Mouse (Mus musculus): ENCODE measurements around the gene Cacna1s. TPM values are rescaled to one million over a fixed set of nuclear protein-coding genes. Genes with fewer than 3 reads are reported as not detected.

The Cacna1s gene
- polyA plus RNA-seq, 1 experiment from 2014 or later, result 0.29 TPM

DNA sequence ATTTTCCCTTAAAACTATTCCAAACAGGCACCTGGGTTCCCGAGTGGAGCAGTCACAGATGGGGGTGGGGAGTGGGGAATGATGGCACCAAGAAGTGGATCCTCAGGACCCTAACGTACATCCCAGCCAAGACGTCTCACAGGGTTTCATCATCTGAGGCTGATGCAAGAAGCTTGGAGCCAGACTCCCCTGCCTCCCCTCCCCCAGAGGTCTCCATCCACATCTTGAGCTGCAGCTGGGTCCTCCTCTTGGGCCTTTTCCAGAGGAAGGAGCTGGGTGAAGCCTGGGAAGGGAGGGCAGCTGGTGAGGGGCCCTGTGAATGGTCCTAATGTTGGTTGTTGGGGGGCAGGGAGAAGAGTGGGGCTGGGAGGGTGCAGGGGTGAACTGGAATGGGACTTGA lies 77.6 kb downstream of the Cacna1s start:
- Histone ChIP-seq H3K4me2 (peak overlapping the region; percentile 100; the same call in 1 of the 2 replicates), H3K4me3 (no peak overlapping the region), H3K36me3 (no peaks in the 10 kb centered on the region), H3K27me3 (peaks cover 4% of the 10 kb centered on the region; the same call in 1 of the 2 replicates), H3K4me1 (replicated peaks) (peaks cover 76% of the 10 kb centered on the region), H3K9me3 (replicated peaks) (no peaks in the 10 kb centered on the region), H3K27ac (no peak overlapping the region), H3K9ac (no peak overlapping the region)
- WGBS, result 71% methylated on average over 3 of the region's 3 CpGs
- ATAC-seq (replicated peaks; ENCODE audit: insufficient number of reproducible peaks, insufficient read depth, low FRiP score, low read depth), result no peak

DNA sequence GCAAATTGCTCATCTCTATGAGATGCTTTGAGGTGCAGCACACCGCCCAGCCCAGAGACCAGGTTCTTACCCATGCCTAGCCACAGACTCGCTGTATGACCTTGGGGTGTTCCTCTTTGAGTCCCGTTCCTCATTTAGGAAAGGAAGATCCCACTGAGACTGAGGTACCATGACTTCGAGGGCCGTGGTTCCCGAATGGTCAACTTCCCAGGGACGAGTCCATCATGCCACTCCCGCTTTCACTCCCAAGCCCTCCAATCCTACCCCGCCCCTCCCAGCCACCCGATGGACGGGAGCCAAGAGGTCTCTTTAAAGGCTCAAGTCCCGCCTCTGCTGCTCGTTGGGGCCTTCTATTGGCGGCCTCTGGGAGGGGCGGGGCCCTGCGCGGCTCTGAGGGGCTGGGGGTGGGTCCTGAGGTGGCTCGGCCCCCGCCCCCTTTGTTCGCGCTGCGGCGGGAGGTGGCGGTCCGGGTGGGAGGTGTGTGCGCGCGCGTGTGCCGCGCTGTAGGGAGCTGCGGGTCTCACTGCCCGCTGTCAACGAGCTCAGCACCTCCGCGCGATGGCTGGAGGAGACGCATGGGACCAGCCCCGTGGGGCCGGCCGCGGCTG lies 78.5 kb downstream of the Cacna1s start, which contains the start of gene Kif21b:
Gene Kif21b, plus strand, starts transcription at position 439 of the 608 bp plus-strand sequence.
- Histone ChIP-seq H3K27ac (peak within 1 kb of the TSS; percentile 41; the same call in 1 of the 2 replicates), H3K4me3 (peak within 1 kb of the TSS; percentile 77), H3K36me3 (no peaks in the 10 kb centered on the region), H3K9me3 (replicated peaks) (no peaks in the 10 kb centered on the region), H3K27me3 (peaks cover 4% of the 10 kb centered on the region; the same call in 1 of the 2 replicates), H3K4me2 (peak within 1 kb of the TSS; percentile 100), H3K9ac (peak within 1 kb of the TSS; percentile 80), H3K4me1 (replicated peaks) (peaks cover 78% of the 10 kb centered on the region)
- WGBS, result 2% methylated on average over 42 of the region's 42 CpGs
- peak; percentile 90 for ATAC-seq (replicated peaks; ENCODE audit: insufficient number of reproducible peaks, insufficient read depth, low FRiP score, low read depth)

DNA sequence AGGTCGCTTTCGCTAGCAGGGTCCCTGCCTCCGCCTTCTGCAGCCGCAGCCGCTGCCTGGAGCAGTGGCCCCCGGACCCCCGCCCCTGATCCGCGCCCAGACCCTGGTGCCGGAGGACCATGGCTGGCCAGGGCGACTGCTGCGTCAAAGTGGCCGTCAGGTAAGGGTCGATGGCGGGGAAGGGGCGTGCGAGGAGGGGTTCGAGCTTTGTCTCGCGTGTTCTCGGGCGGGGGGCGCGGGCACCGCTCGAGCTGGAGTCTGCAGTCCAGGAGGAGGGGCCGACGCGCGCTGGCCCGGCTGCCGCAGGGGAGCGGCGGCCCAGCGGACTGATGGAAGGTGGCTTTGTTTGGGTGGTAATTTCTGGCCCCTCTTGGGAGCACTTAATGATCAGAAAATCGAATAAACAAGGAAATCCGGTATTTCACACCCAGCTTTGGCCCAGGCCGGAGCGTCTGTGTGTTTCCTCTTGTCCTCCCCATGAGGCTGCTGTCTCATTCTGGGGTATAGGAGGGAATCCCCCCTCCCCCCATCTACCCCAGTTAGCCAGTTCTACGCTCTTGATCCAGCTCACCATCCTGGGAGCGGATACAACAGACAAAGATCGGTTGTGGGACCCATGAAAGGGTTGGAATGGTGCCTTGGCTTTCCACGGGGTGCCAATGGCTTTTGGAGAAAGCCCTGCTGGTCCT lies 79.2 kb downstream of the Cacna1s start:
- no peak for ATAC-seq (replicated peaks; ENCODE audit: insufficient number of reproducible peaks, insufficient read depth, low FRiP score, low read depth)
- Histone ChIP-seq H3K9me3 (replicated peaks) (no peaks in the 10 kb centered on the region), H3K27me3 (peaks cover 4% of the 10 kb centered on the region; the same call in 1 of the 2 replicates), H3K27ac (peak overlapping the region; percentile 41; the same call in 1 of the 2 replicates), H3K4me2 (peak overlapping the region; percentile 100), H3K9ac (peak overlapping the region; percentile 80), H3K4me1 (replicated peaks) (peaks cover 80% of the 10 kb centered on the region), H3K4me3 (peak overlapping the region; percentile 77), H3K36me3 (no peaks in the 10 kb centered on the region)
- WGBS, result 2% methylated on average over 43 of the region's 43 CpGs

DNA sequence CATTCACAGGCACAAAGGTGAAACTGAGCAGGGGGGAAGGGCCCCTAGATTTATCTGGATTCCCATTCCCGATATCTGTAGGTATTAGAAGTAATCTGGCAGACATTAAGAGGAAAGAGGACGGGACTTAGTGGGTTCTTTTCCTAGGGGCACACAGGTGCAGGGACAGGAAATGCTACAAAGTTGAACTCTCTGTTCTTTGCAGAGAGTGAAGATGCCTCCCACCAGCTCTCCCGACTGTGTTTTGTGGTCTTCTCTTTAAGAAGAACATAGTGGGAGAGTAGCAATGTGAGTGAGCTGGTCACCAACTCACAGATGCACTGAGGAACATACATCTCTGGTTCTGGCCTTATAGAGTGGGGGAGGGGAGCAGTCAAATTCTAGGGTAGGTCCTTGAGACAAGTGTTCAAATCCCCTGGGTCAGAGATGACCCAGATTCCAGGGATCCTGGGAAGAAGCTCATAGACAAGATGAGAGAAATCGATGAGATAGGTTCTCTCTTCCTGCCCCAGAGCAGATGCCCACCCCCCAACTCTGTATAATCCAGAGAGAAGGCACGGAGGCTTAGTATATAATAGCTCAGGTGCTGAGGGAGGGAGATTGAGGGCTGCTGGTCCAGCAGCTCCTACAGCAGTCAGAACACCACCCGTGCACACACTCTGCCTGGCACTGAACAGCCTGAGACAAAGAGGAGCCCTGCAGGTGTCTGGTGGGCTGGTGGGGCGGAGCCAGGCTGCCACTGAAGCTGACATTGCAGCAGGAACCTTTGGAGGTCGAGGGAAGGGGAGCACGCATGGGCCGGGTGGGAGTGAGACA lies 80.0 kb downstream of the Cacna1s start:
- no peaks in the 10 kb centered on the region for H3K9me3 ChIP-seq (replicated peaks)
- H3K27ac ChIP-seq, result no peak overlapping the region; the same call in 1 of the 2 replicates
- 49% methylated on average over 10 of the region's 10 CpGs for WGBS
- peaks cover 81% of the 10 kb centered on the region for H3K4me1 ChIP-seq (replicated peaks)
- no peak overlapping the region for H3K9ac ChIP-seq
- H3K36me3 ChIP-seq, result no peaks in the 10 kb centered on the region
- H3K4me3 ChIP-seq, result peak overlapping the region; percentile 77
- peaks cover 4% of the 10 kb centered on the region; the same call in 1 of the 2 replicates for H3K27me3 ChIP-seq
- H3K4me2 ChIP-seq, result peak overlapping the region; percentile 100
- ATAC-seq (replicated peaks; ENCODE audit: insufficient number of reproducible peaks, insufficient read depth, low FRiP score, low read depth), result no peak

DNA sequence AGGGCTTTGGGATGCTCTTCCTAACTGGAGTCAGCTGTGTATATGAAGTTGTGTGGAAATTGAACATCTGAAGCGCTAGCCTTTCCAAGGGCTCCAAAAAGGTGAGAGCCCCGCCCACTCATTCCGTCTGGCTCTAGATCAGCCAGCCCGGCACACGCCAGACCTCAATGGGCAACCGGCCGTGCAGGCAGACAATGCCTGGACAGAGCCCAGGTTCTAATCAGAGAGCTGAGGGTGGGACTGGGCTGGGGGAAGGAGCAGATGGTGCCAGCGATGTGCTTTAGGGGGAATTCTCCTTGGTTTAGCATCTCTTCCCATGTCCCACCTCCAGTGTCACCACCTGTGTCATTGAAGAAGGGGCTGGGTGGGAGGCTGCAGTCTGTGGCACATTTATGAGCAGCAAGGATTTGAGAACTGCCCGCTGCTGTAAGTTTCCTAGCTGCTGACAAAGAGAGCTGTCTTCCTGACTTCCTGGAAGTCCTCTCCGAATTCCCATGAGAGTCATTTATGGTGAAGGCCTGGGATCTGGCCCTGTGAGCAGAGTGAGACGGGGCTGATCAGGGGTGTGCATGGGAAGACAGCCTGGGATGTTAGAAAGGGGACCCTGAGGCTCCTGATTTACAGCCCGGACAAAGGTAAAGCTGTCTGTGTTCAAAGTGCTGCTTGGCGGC lies 81.2 kb downstream of the Cacna1s start:
- no peak for ATAC-seq (replicated peaks; ENCODE audit: insufficient number of reproducible peaks, insufficient read depth, low FRiP score, low read depth)
- H3K9ac ChIP-seq, result no peak overlapping the region
- H3K36me3 ChIP-seq, result no peaks in the 10 kb centered on the region
- no peak overlapping the region; the same call in 1 of the 2 replicates for H3K27ac ChIP-seq
- peaks cover 82% of the 10 kb centered on the region for H3K4me1 ChIP-seq (replicated peaks)
- peaks cover 4% of the 10 kb centered on the region; the same call in 1 of the 2 replicates for H3K27me3 ChIP-seq
- WGBS, result 49% methylated on average over 13 of the region's 13 CpGs
- H3K9me3 ChIP-seq (replicated peaks), result no peaks in the 10 kb centered on the region
- H3K4me3 ChIP-seq, result no peak overlapping the region
- peak overlapping the region; percentile 100 for H3K4me2 ChIP-seq

DNA sequence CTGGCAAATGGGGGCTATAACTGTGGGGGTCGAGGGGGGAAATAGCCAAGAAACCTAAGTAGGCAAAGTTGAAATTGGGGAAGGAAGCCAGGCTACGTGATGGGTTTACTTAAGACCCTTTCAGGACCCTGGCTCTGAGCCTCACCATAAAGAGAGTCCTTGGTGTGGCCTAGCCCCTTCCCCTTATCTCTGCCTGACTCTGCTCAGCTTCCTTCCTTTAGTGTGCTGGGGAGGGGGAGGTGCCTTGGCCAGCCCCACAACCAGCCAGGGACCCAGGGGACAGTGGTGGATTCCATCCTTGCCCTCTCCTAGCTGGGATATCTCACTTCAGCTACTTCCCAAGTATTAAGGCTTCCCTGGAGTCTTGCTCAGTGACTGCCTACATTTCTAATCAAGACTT lies 82.0 kb downstream of the Cacna1s start:
- no peak for ATAC-seq (replicated peaks; ENCODE audit: insufficient number of reproducible peaks, insufficient read depth, low FRiP score, low read depth)
- Histone ChIP-seq H3K4me2 (no peak overlapping the region), H3K4me1 (replicated peaks) (peaks cover 82% of the 10 kb centered on the region), H3K27me3 (peaks cover 4% of the 10 kb centered on the region; the same call in 1 of the 2 replicates), H3K9me3 (replicated peaks) (no peaks in the 10 kb centered on the region), H3K4me3 (no peak overlapping the region), H3K27ac (no peak overlapping the region), H3K9ac (no peak overlapping the region), H3K36me3 (no peaks in the 10 kb centered on the region)
- 53% methylated on average over 2 of the region's 2 CpGs for WGBS

DNA sequence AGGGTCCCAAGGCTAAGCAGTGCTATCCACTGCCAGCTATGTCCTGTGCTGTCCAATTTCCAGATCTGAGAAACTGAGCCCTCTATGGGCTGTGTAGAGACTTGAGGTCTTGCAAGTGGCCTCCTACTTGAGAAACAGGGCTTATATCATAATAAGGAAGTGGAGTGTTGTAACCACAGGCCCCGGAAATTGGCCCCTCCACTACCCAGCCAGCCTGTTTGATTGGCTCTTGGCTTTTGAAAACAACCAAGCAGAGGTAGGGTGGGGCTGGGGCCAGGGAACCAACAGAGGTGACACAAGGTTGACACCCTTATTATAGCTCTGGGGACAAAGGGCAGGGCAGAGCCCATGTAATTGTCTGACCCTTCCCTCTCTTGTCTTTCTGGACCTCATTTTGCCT lies 82.5 kb downstream of the Cacna1s start:
- WGBS, result 59% methylated on average over 1 of the region's 1 CpGs
- Histone ChIP-seq H3K4me3 (no peak overlapping the region), H3K27ac (no peak overlapping the region), H3K9me3 (replicated peaks) (no peaks in the 10 kb centered on the region), H3K27me3 (peaks cover 4% of the 10 kb centered on the region; the same call in 1 of the 2 replicates), H3K9ac (no peak overlapping the region), H3K4me1 (replicated peaks) (peaks cover 83% of the 10 kb centered on the region), H3K4me2 (no peak overlapping the region), H3K36me3 (no peaks in the 10 kb centered on the region)
- ATAC-seq (replicated peaks; ENCODE audit: insufficient number of reproducible peaks, insufficient read depth, low FRiP score, low read depth), result no peak

DNA sequence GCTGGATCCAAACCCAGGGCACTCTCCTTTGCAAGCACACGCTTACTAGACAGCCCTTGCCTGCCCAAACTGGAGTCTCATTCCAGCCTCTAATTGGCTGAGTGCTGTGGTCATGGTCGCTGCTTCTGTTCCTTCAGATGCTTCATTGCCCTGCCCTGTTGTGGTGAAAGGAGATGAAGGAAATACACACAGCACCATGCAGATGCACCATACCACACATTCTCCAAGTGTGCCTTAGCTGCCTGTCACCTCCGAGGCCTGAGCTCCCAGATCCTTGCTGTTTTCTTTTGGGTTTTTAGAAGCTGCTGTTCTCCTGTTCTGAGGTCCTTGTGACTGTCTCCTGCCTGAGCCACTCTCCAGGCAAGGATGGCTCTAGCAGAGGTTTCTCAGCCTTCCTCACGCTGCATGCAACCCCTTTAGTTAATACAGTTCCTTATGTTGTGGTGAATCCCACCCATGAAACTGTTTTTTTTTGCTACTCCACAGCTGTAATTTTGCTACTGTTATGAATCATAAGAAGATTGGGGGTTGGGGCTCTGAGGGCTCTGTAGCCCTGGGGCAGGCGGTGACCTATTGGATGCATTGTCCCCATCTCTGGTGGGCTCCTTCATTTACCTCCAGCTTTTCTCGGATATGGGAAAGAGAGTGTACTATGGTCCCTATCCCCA lies 83.4 kb downstream of the Cacna1s start:
- H3K4me3 ChIP-seq, result no peak overlapping the region
- H3K27me3 ChIP-seq, result peaks cover 4% of the 10 kb centered on the region; the same call in 1 of the 2 replicates
- H3K4me1 ChIP-seq (replicated peaks), result peaks cover 81% of the 10 kb centered on the region
- H3K9me3 ChIP-seq (replicated peaks), result no peaks in the 10 kb centered on the region
- H3K36me3 ChIP-seq, result no peaks in the 10 kb centered on the region
- H3K4me2 ChIP-seq, result no peak overlapping the region
- no peak for ATAC-seq (replicated peaks; ENCODE audit: insufficient number of reproducible peaks, insufficient read depth, low FRiP score, low read depth)
- WGBS, result 73% methylated on average over 6 of the region's 6 CpGs
- H3K27ac ChIP-seq, result peak overlapping the region; percentile 64; the same call in 1 of the 2 replicates
- no peak overlapping the region for H3K9ac ChIP-seq

DNA sequence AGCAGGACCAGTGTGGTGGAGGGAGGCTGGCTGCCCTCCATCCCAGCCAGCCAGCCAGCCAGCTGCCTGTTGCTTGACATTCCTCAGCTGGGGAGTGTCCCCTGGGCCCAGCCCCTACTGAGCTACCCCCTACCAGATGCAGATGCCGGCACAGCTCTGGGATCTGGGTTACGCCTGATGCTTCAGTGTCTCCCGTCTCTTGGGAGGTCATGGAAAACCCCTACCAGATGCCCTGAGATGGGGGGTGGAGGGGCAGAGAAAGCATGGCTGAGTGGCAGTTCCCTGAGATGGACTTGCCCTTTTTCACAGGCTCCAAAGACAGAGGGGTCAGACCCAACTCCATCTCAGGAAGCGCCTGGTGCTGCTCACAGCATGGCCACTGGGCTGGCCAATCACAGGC lies 84.0 kb downstream of the Cacna1s start:
- peaks cover 4% of the 10 kb centered on the region; the same call in 1 of the 2 replicates for H3K27me3 ChIP-seq
- H3K36me3 ChIP-seq, result no peaks in the 10 kb centered on the region
- H3K4me2 ChIP-seq, result no peak overlapping the region
- H3K4me1 ChIP-seq (replicated peaks), result peaks cover 79% of the 10 kb centered on the region
- no peak overlapping the region for H3K4me3 ChIP-seq
- H3K9ac ChIP-seq, result no peak overlapping the region
- no peaks in the 10 kb centered on the region for H3K9me3 ChIP-seq (replicated peaks)
- 51% methylated on average over 4 of the region's 4 CpGs for WGBS
- ATAC-seq (replicated peaks; ENCODE audit: insufficient number of reproducible peaks, insufficient read depth, low FRiP score, low read depth), result no peak
- H3K27ac ChIP-seq, result peak overlapping the region; percentile 64; the same call in 1 of the 2 replicates

DNA sequence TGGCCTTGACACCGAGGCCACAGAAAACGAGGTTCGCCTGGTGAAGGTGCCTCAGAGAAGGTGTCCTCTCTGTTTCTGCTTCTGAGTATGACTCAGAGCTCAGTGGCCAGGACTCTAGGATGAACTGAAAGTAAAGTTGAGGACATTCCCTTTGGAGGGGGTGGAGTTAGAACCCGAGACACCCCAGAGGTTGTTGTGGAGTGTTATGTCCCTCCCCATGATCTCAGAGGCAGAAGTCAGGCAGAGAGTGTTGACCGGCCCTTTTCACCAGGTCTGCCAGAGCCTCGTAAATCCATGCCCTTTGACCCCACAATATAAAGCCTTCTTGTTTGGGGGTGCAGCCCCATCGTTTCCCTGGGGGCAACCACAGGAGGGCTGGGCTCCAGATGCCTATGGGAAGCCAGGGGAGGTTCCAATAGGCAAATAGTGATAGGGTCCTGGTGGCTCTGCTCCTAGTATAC lies 84.6 kb downstream of the Cacna1s start:
- Histone ChIP-seq H3K36me3 (no peaks in the 10 kb centered on the region), H3K4me1 (replicated peaks) (peaks cover 77% of the 10 kb centered on the region), H3K4me3 (no peak overlapping the region), H3K4me2 (no peak overlapping the region; the same call in 1 of the 2 replicates), H3K9me3 (replicated peaks) (no peaks in the 10 kb centered on the region), H3K27me3 (peaks cover 4% of the 10 kb centered on the region; the same call in 1 of the 2 replicates), H3K9ac (no peak overlapping the region), H3K27ac (peak overlapping the region; percentile 64)
- ATAC-seq (replicated peaks; ENCODE audit: insufficient number of reproducible peaks, insufficient read depth, low FRiP score, low read depth), result no peak
- WGBS, result 44% methylated on average over 7 of the region's 7 CpGs
